Mouse (Mus musculus) hindbrain, postnatal 0 days (tissue): ENCODE data around the gene Azin2. TPM values are rescaled to one million over a fixed set of nuclear protein-coding genes. Genes with fewer than 3 reads are reported as not detected.

ENCODE experiments used
- ATAC-seq: fragments of 200-750 bp; cut with Nextera tagmentation; 2 replicates; pipeline ENCODE4 v1.8.0; 2017; ENCODE audit warnings: mild to moderate bottlenecking, moderate TSS enrichment, moderate library complexity
- DNase-seq: peaks from one replicate; pipeline ENCODE4 v3.0.0-alpha.2; 2015; ENCODE audit warnings: low spot score
- H3K27ac ChIP-seq: fragments of 300-500 bp; sonication (generic); 2 replicates; pipeline ENCODE4 v1.5.1; 2014; ENCODE audit warnings: mild to moderate bottlenecking
- H3K27me3 ChIP-seq: fragments of 300-500 bp; sonication (generic); 2 replicates; pipeline ENCODE4 v1.6.1; 2014; ENCODE audit warnings: low read length, mixed read lengths; ENCODE audit not compliant: insufficient read depth
- H3K36me3 ChIP-seq: fragments of 300-500 bp; sonication (generic); 2 replicates; pipeline ENCODE4 v1.6.1; 2014; ENCODE audit warnings: low read length, mixed read lengths; ENCODE audit not compliant: insufficient read depth
- H3K4me1 ChIP-seq: fragments of 300-500 bp; sonication (generic); 2 replicates; pipeline ENCODE4 v1.6.1; 2014; ENCODE audit warnings: antibody characterized with exemption, low read length, mixed read lengths; ENCODE audit not compliant: insufficient read depth
- H3K4me2 ChIP-seq: fragments of 300-500 bp; sonication (generic); 2 replicates; pipeline ENCODE4 v1.6.1; 2014; ENCODE audit warnings: low read depth, mild to moderate bottlenecking, low read length, moderate library complexity, mixed read lengths
- H3K4me3 ChIP-seq: fragments of 300-500 bp; sonication (generic); 2 replicates; pipeline ENCODE4 v1.5.1; 2014; ENCODE audit warnings: low read length
- H3K9ac ChIP-seq: fragments of 300-500 bp; sonication (generic); replicated peaks from 2 replicates; pipeline ENCODE4 v1.6.1; 2014; ENCODE audit warnings: mild to moderate bottlenecking, low read length, moderate library complexity, mixed read lengths
- H3K9me3 ChIP-seq: fragments of 300-500 bp; sonication (generic); 2 replicates; pipeline ENCODE4 v1.6.1; 2016; ENCODE audit warnings: low read length, mixed read lengths
- CTCF ChIP-seq: IDR thresholded peaks from 2 replicates; pipeline ENCODE4 v1.5.1; 2016; ENCODE audit warnings: antibody characterized with exemption, control low read depth, low read depth
- WGBS: fragments of 180-500 bp; shearing (Covaris S2); extraction: QIAGEN DNeasy Blood & Tissue Kit; methylation state at CpG from one replicate; pipeline ENCODE4 v1.1.7; 2014; 5-methylcytosine and 5-hydroxymethylcytosine counted together
- polyA plus RNA-seq: library from polyadenylated mRNA; unstranded; fragments of >200 nt; fragmentation: Nextera tagmentation; extraction: Ambion mirVana; gene quantifications from 2 replicates; pipeline ENCODE4 v1.2.1, GENCODE M21; 2015
- total RNA-seq: library from RNA; depleted of rRNA; stranded (reverse); fragments of >200 nt; gene quantifications from 2 replicates; pipeline ENCODE4 v1.2.3, GENCODE M21; 2014

The Azin2 gene
- total and polyA plus RNA-seq, 2 experiments from 2014 or later, result 32.7 to 32.9 TPM

GRCm38 (mm10) chr4:128991500-128992008 is 29.3 kb upstream of the Azin2 start, which contains the start of gene Ak2:
TSS of gene Ak2 (plus strand) at chr4:128991958.
- Histone ChIP-seq H3K4me3 (no peak within 1 kb of the TSS), H3K27me3 (no peaks in the 10 kb centered on the region), H3K27ac (no peak within 1 kb of the TSS), H3K36me3 (no peaks in the 10 kb centered on the region), H3K9me3 (no peaks in the 10 kb centered on the region), H3K9ac (no peak within 1 kb of the TSS), H3K4me1 (peaks cover 15% of the 10 kb centered on the region), H3K4me2 (peak within 1 kb of the TSS; percentile 94)
- no peak for TF ChIP-seq CTCF
- DNase-seq (no peak), ATAC-seq (no peak)
- 92% methylated on average over 9 of the region's 9 CpGs for WGBS

GRCm38 (mm10) chr4:128989678-128990077 is 27.4 kb upstream of the Azin2 start:
- no peak for ATAC-seq
- WGBS, result 41% methylated on average over 11 of the region's 11 CpGs
- no peak overlapping the region for H3K27ac ChIP-seq
- H3K9ac ChIP-seq, result no peak overlapping the region
- H3K9me3 ChIP-seq, result no peaks in the 10 kb centered on the region
- H3K4me1 ChIP-seq, result peaks cover 14% of the 10 kb centered on the region
- no peak overlapping the region for H3K4me2 ChIP-seq
- H3K36me3 ChIP-seq, result no peaks in the 10 kb centered on the region
- H3K27me3 ChIP-seq, result no peaks in the 10 kb centered on the region
- no peak for DNase-seq
- TF ChIP-seq CTCF, result no peak
- no peak overlapping the region for H3K4me3 ChIP-seq

GRCm38 (mm10) chr4:128988911-128989310 is 26.7 kb upstream of the Azin2 start:
- H3K27me3 ChIP-seq, result no peaks in the 10 kb centered on the region
- H3K4me1 ChIP-seq, result peaks cover 7% of the 10 kb centered on the region
- no peaks in the 10 kb centered on the region for H3K36me3 ChIP-seq
- 43% methylated on average over 3 of the region's 3 CpGs for WGBS
- H3K4me3 ChIP-seq, result no peak overlapping the region
- ATAC-seq (no peak), DNase-seq (no peak)
- H3K9ac ChIP-seq, result no peak overlapping the region
- H3K4me2 ChIP-seq, result no peak overlapping the region
- TF ChIP-seq CTCF, result no peak
- no peak overlapping the region for H3K27ac ChIP-seq
- H3K9me3 ChIP-seq, result no peaks in the 10 kb centered on the region

GRCm38 (mm10) chr4:128984600-128984999 is 22.4 kb upstream of the Azin2 start:
- H3K9me3 ChIP-seq, result no peaks in the 10 kb centered on the region
- H3K9ac ChIP-seq, result no peak overlapping the region
- ATAC-seq (no peak), DNase-seq (no peak)
- H3K4me1 ChIP-seq, result 0 out of 2 replicates have a peak, but pooled peaks cover 2% of the 10 kb centered on the region
- H3K36me3 ChIP-seq, result no peaks in the 10 kb centered on the region
- H3K4me3 ChIP-seq, result no peak overlapping the region
- no peak for TF ChIP-seq CTCF
- no peak overlapping the region for H3K4me2 ChIP-seq
- no peaks in the 10 kb centered on the region for H3K27me3 ChIP-seq
- WGBS, result 86% methylated on average over 3 of the region's 3 CpGs
- no peak overlapping the region for H3K27ac ChIP-seq

- H3K9me3 ChIP-seq, result no peaks in the 10 kb centered on the region
- H3K9ac ChIP-seq, result no peak overlapping the region
- TF ChIP-seq CTCF, result no peak
- 48% methylated on average over 2 of the region's 2 CpGs for WGBS
- no peaks in the 10 kb centered on the region for H3K4me1 ChIP-seq
- no peak for DNase-seq
- ATAC-seq, result no peak
- no peaks in the 10 kb centered on the region for H3K36me3 ChIP-seq
- no peak overlapping the region for H3K27ac ChIP-seq
- no peak overlapping the region for H3K4me2 ChIP-seq
- no peaks in the 10 kb centered on the region for H3K27me3 ChIP-seq
- H3K4me3 ChIP-seq, result no peak overlapping the region
These were observed 21.4 kb upstream of the Azin2 start for GRCm38 (mm10) chr4:128983656-128984055.

- TF ChIP-seq CTCF, result no peak
- DNase-seq (no peak), ATAC-seq (no peak)
- H3K9ac ChIP-seq, result no peak overlapping the region
- WGBS, result 82% methylated on average over 2 of the region's 2 CpGs
- H3K36me3 ChIP-seq, result no peaks in the 10 kb centered on the region
- H3K9me3 ChIP-seq, result no peaks in the 10 kb centered on the region
- no peak overlapping the region for H3K4me2 ChIP-seq
- H3K27ac ChIP-seq, result no peak overlapping the region
- H3K27me3 ChIP-seq, result no peaks in the 10 kb centered on the region
- no peaks in the 10 kb centered on the region for H3K4me1 ChIP-seq
- H3K4me3 ChIP-seq, result no peak overlapping the region
These were observed 20.9 kb upstream of the Azin2 start for GRCm38 (mm10) chr4:128983151-128983550.

GRCm38 (mm10) chr4:128981833-128982180 is 19.6 kb upstream of the Azin2 start:
- H3K4me1 ChIP-seq, result no peaks in the 10 kb centered on the region
- H3K4me3 ChIP-seq, result no peak overlapping the region
- 73% methylated on average over 11 of the region's 11 CpGs for WGBS
- H3K27me3 ChIP-seq, result no peaks in the 10 kb centered on the region
- H3K9ac ChIP-seq, result no peak overlapping the region
- H3K27ac ChIP-seq, result no peak overlapping the region
- H3K9me3 ChIP-seq, result no peaks in the 10 kb centered on the region
- TF ChIP-seq CTCF, result no peak
- DNase-seq (no peak), ATAC-seq (no peak)
- H3K36me3 ChIP-seq, result no peaks in the 10 kb centered on the region
- H3K4me2 ChIP-seq, result no peak overlapping the region
